Mouse (Mus musculus): ENCODE results near the gene Tmigd1. TPM values are rescaled to one million over a fixed set of nuclear protein-coding genes. Genes with fewer than 3 reads are reported as not detected.

The Tmigd1 gene
- polyA plus RNA-seq, 1 experiment from 2014 or later: not detected

GRCm38 (mm10) chr11:76889339-76890164, 12.4 kb upstream of the Tmigd1 start:
- H3K36me3 ChIP-seq: no peaks in the 10 kb centered on the region
- H3K4me2 ChIP-seq: no peak overlapping the region
- no peak for ATAC-seq (ENCODE audit: low FRiP score, low read depth)
- no peaks in the 10 kb centered on the region for H3K27me3 ChIP-seq
- no peak overlapping the region for H3K9ac ChIP-seq
- H3K4me1 ChIP-seq (replicated peaks): no peaks in the 10 kb centered on the region
- 77% methylated on average over 10 of the region's 10 CpGs for WGBS
- H3K27ac ChIP-seq (replicated peaks): no peak overlapping the region
- H3K9me3 ChIP-seq: no peaks in the 10 kb centered on the region
- H3K4me3 ChIP-seq: no peak overlapping the region

GRCm38 (mm10) chr11:76891171-76891570, 10.8 kb upstream of the Tmigd1 start:
- no peak for ATAC-seq (ENCODE audit: low FRiP score, low read depth)
- H3K27ac ChIP-seq (replicated peaks): no peak overlapping the region
- no peak overlapping the region for H3K4me2 ChIP-seq
- H3K27me3 ChIP-seq: no peaks in the 10 kb centered on the region
- H3K36me3 ChIP-seq: no peaks in the 10 kb centered on the region
- H3K9me3 ChIP-seq: no peaks in the 10 kb centered on the region
- no peak overlapping the region for H3K9ac ChIP-seq
- no peaks in the 10 kb centered on the region for H3K4me1 ChIP-seq (replicated peaks)
- no peak overlapping the region for H3K4me3 ChIP-seq
- WGBS: 91% methylated on average over 7 of the region's 7 CpGs

GRCm38 (mm10) chr11:76891738-76892349, 10.1 kb upstream of the Tmigd1 start:
- ATAC-seq (ENCODE audit: low FRiP score, low read depth): no peak
- 79% methylated on average over 4 of the region's 4 CpGs for WGBS

GRCm38 (mm10) chr11:76892972-76893371, 9.0 kb upstream of the Tmigd1 start:
- Histone ChIP-seq H3K4me3 (no peak overlapping the region), H3K27ac (replicated peaks) (no peak overlapping the region), H3K4me1 (replicated peaks) (no peaks in the 10 kb centered on the region), H3K9me3 (no peaks in the 10 kb centered on the region), H3K9ac (no peak overlapping the region), H3K4me2 (no peak overlapping the region), H3K27me3 (no peaks in the 10 kb centered on the region), H3K36me3 (no peaks in the 10 kb centered on the region)
- no peak for ATAC-seq (ENCODE audit: low FRiP score, low read depth)
- 84% methylated on average over 3 of the region's 3 CpGs for WGBS

More at GRCm38 (mm10) chr11:76891738-76892349, 10.1 kb upstream of the Tmigd1 start:
- H3K27me3 ChIP-seq: no peaks in the 10 kb centered on the region
- H3K27ac ChIP-seq (replicated peaks): no peak overlapping the region
- no peak overlapping the region for H3K9ac ChIP-seq
- H3K4me1 ChIP-seq (replicated peaks): no peaks in the 10 kb centered on the region
- no peak overlapping the region for H3K4me3 ChIP-seq
- no peaks in the 10 kb centered on the region for H3K36me3 ChIP-seq
- no peaks in the 10 kb centered on the region for H3K9me3 ChIP-seq
- H3K4me2 ChIP-seq: no peak overlapping the region

- Histone ChIP-seq H3K36me3 (no peaks in the 10 kb centered on the region), H3K27me3 (no peaks in the 10 kb centered on the region), H3K27ac (replicated peaks) (no peak overlapping the region), H3K4me1 (replicated peaks) (no peaks in the 10 kb centered on the region), H3K9me3 (no peaks in the 10 kb centered on the region), H3K9ac (no peak overlapping the region), H3K4me3 (no peak overlapping the region), H3K4me2 (no peak overlapping the region)
- ATAC-seq (ENCODE audit: low FRiP score, low read depth): no peak
- WGBS: 26% methylated on average over 4 of the region's 4 CpGs
Observed at GRCm38 (mm10) chr11:76893570-76893969, 8.4 kb upstream of the Tmigd1 start.

- no peaks in the 10 kb centered on the region for H3K9me3 ChIP-seq
- no peak overlapping the region for H3K4me3 ChIP-seq
- no peaks in the 10 kb centered on the region for H3K36me3 ChIP-seq
- H3K9ac ChIP-seq: no peak overlapping the region
- no peak overlapping the region for H3K27ac ChIP-seq (replicated peaks)
- 37% methylated on average over 5 of the region's 5 CpGs for WGBS
- H3K4me2 ChIP-seq: no peak overlapping the region
- H3K27me3 ChIP-seq: no peaks in the 10 kb centered on the region
- H3K4me1 ChIP-seq (replicated peaks): no peaks in the 10 kb centered on the region
- ATAC-seq (ENCODE audit: low FRiP score, low read depth): no peak
Observed at GRCm38 (mm10) chr11:76894240-76894639, 7.7 kb upstream of the Tmigd1 start.

GRCm38 (mm10) chr11:76896360-76896759, 5.6 kb upstream of the Tmigd1 start:
- H3K36me3 ChIP-seq: no peaks in the 10 kb centered on the region
- ATAC-seq (ENCODE audit: low FRiP score, low read depth): no peak
- 80% methylated on average over 6 of the region's 6 CpGs for WGBS
- no peak overlapping the region for H3K4me2 ChIP-seq
- no peaks in the 10 kb centered on the region for H3K27me3 ChIP-seq
- no peaks in the 10 kb centered on the region for H3K9me3 ChIP-seq
- no peaks in the 10 kb centered on the region for H3K4me1 ChIP-seq (replicated peaks)
- H3K9ac ChIP-seq: no peak overlapping the region
- no peak overlapping the region for H3K27ac ChIP-seq (replicated peaks)
- H3K4me3 ChIP-seq: no peak overlapping the region

- 60% methylated on average over 1 of the region's 1 CpGs for WGBS
Observed at GRCm38 (mm10) chr11:76897126-76897525, 4.8 kb upstream of the Tmigd1 start.

GRCm38 (mm10) chr11:76897871-76898270, 4.1 kb upstream of the Tmigd1 start:
- Histone ChIP-seq H3K4me1 (replicated peaks) (no peaks in the 10 kb centered on the region), H3K27ac (replicated peaks) (no peak overlapping the region), H3K9me3 (no peaks in the 10 kb centered on the region), H3K4me3 (no peak overlapping the region), H3K4me2 (no peak overlapping the region), H3K36me3 (no peaks in the 10 kb centered on the region), H3K9ac (no peak overlapping the region), H3K27me3 (no peaks in the 10 kb centered on the region)
- WGBS: 48% methylated on average over 3 of the region's 3 CpGs
- no peak for ATAC-seq (ENCODE audit: low FRiP score, low read depth)

More at GRCm38 (mm10) chr11:76897126-76897525, 4.8 kb upstream of the Tmigd1 start:
- Histone ChIP-seq H3K4me1 (replicated peaks) (no peaks in the 10 kb centered on the region), H3K36me3 (no peaks in the 10 kb centered on the region), H3K9ac (no peak overlapping the region), H3K4me2 (no peak overlapping the region), H3K4me3 (no peak overlapping the region), H3K9me3 (no peaks in the 10 kb centered on the region), H3K27ac (replicated peaks) (no peak overlapping the region), H3K27me3 (no peaks in the 10 kb centered on the region)
- no peak for ATAC-seq (ENCODE audit: low FRiP score, low read depth)

GRCm38 (mm10) chr11:76898751-76899150, 3.2 kb upstream of the Tmigd1 start:
- no peaks in the 10 kb centered on the region for H3K36me3 ChIP-seq
- no peak overlapping the region for H3K9ac ChIP-seq
- no peak overlapping the region for H3K4me3 ChIP-seq
- H3K4me2 ChIP-seq: no peak overlapping the region
- no peak for ATAC-seq (ENCODE audit: low FRiP score, low read depth)
- H3K9me3 ChIP-seq: no peaks in the 10 kb centered on the region
- no peaks in the 10 kb centered on the region for H3K4me1 ChIP-seq (replicated peaks)
- H3K27ac ChIP-seq (replicated peaks): no peak overlapping the region
- 84% methylated on average over 3 of the region's 3 CpGs for WGBS
- no peaks in the 10 kb centered on the region for H3K27me3 ChIP-seq

- no peaks in the 10 kb centered on the region for H3K4me1 ChIP-seq (replicated peaks)
- H3K9me3 ChIP-seq: no peaks in the 10 kb centered on the region
- no peaks in the 10 kb centered on the region for H3K27me3 ChIP-seq
- H3K36me3 ChIP-seq: no peaks in the 10 kb centered on the region
- H3K9ac ChIP-seq: no peak overlapping the region
- 66% methylated on average over 5 of the region's 5 CpGs for WGBS
- no peak overlapping the region for H3K27ac ChIP-seq (replicated peaks)
- no peak overlapping the region for H3K4me2 ChIP-seq
- no peak for ATAC-seq (ENCODE audit: low FRiP score, low read depth)
- no peak overlapping the region for H3K4me3 ChIP-seq
Observed at GRCm38 (mm10) chr11:76899758-76900738, 1.9 kb upstream of the Tmigd1 start.

GRCm38 (mm10) chr11:76904340-76904739, 2.4 kb downstream of the Tmigd1 start:
- H3K36me3 ChIP-seq: no peaks in the 10 kb centered on the region
- H3K4me1 ChIP-seq (replicated peaks): no peaks in the 10 kb centered on the region
- no peak overlapping the region for H3K27ac ChIP-seq (replicated peaks)
- no peak overlapping the region for H3K4me3 ChIP-seq
- WGBS: 88% methylated on average over 2 of the region's 2 CpGs
- H3K9ac ChIP-seq: no peak overlapping the region
- no peaks in the 10 kb centered on the region for H3K9me3 ChIP-seq
- H3K27me3 ChIP-seq: no peaks in the 10 kb centered on the region
- no peak for ATAC-seq (ENCODE audit: low FRiP score, low read depth)
- H3K4me2 ChIP-seq: no peak overlapping the region

All from hindbrain, embryonic 15.5 days (tissue).